Mouse (Mus musculus): ENCODE results near the gene Polr2e. TPM values are rescaled to one million over a fixed set of nuclear protein-coding genes. Genes with fewer than 3 reads are reported as not detected.

Gene Polr2e
- total RNA-seq, 1 experiment: 293 TPM

DNA sequence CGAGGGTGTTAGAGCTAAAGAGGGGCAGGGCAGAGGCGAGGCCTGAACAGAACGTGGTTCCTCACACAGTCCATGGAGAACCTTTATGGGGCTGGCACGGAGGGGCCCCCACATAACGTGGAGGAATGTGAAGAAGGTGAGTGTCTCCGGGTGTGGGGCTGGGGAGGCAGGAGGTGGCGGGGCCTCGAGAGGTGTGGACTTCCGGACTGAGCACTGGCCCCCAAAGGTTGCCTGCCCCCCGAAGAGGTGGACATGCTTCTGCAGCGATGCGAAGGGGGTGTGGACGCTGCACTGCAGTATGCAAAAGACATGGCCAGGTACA lies 18.3 kb downstream of the Polr2e start:
- DNase-seq (ENCODE audit: low read depth, low spot score): no peak
- in situ Hi-C loops (cut with MboI; ENCODE audit: low sequenced_read_pairs in 2 of 2, unreplicated experiment in 2 of 2): no loop called here
- TF ChIP-seq ZC3H11A (IDR thresholded peaks at IDR 0.05; ENCODE audit: borderline replicate concordance, low read depth, low read length): no peak
- TF ChIP-seq CHD2 (IDR thresholded peaks at IDR 0.05; ENCODE audit: low read depth, low read length): no peak
- TF ChIP-seq HCFC1 (IDR thresholded peaks at IDR 0.05; ENCODE audit: borderline replicate concordance, insufficient read depth, low read length): no peak
- no peak for TF ChIP-seq ZNF384 (IDR thresholded peaks at IDR 0.05; ENCODE audit: low read depth, low read length)
- no peak for TF ChIP-seq MAFK (IDR thresholded peaks at IDR 0.05; ENCODE audit: insufficient read depth, low read depth, low read length)
- Histone ChIP-seq H3K9me3 (ENCODE audit: control insufficient read depth, insufficient read depth, low read depth, low read length) (no peaks in the 10 kb centered on the region), H3K36me3 (ENCODE audit: control insufficient read depth, insufficient read depth, low read length, poor library complexity, severe bottlenecking) (peaks cover 3% of the 10 kb centered on the region; the same call in 1 of the 2 replicates), H3K4me3 (ENCODE audit: insufficient read depth in 1 of 2, low read depth in 1 of 2, low read length in 2 of 2, poor library complexity in 1 of 2, severe bottlenecking in 1 of 2) (no peak overlapping the region), H3K4me1 (ENCODE audit: control insufficient read depth in 2 of 2, insufficient read depth in 2 of 2, low read length in 2 of 2, poor library complexity in 1 of 2) (peaks cover 0 to 43% of the 10 kb centered on the region in 2 experiments; a peak in 3 of 4 replicates), H3K27ac (ENCODE audit: insufficient read depth, low read depth, low read length, poor library complexity, severe bottlenecking) (no peak overlapping the region), H3K9ac (ENCODE audit: insufficient read depth, low read depth, low read length, poor library complexity, severe bottlenecking) (no peak overlapping the region)

DNA sequence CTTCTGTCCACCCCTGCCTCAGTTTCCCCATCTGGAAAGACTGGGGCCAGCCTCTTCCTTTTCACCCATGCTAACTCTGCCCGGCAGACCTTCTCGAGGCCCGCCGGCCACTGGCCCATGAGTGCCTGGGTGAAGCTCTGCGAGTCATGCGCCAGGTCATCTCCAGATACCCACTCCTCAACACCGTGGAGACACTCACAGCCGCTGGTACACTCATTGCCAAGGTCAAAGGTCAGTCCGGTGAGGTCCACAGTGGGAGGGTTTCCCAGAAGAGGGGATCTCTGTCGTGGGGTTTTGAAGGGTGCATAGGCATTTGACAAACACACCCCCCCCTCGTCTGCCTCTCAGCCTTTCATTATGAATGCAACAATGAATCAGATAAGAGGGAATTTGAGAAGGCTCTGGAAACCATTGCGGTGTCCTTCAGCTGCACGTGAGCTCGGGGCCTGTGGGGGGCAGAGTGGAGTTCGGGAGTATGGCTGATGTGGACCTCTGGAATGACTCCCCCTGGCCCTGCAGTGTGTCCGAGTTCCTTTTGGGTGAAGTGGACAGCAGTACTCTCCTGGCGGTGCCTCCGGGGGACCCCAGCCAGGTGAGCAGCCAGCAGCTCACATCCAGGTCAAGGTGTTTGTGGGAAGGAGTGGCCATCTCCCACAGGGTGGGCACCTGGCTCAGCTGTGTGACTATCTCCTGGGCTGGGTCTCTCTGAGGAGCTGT lies 18.8 kb downstream of the Polr2e start:
- DNase-seq (ENCODE audit: low read depth, low spot score): no peak
- no peak overlapping the region for H3K9ac ChIP-seq (ENCODE audit: insufficient read depth, low read depth, low read length, poor library complexity, severe bottlenecking)
- no peaks in the 10 kb centered on the region for H3K9me3 ChIP-seq (ENCODE audit: control insufficient read depth, insufficient read depth, low read depth, low read length)
- H3K27ac ChIP-seq (ENCODE audit: insufficient read depth, low read depth, low read length, poor library complexity, severe bottlenecking): no peak overlapping the region
- in situ Hi-C loops (cut with MboI; ENCODE audit: low sequenced_read_pairs in 2 of 2, unreplicated experiment in 2 of 2): no loop called here
- peaks cover 3% of the 10 kb centered on the region; the same call in 1 of the 2 replicates for H3K36me3 ChIP-seq (ENCODE audit: control insufficient read depth, insufficient read depth, low read length, poor library complexity, severe bottlenecking)
- peaks cover 0 to 39% of the 10 kb centered on the region in 2 experiments; a peak in 3 of 4 replicates for H3K4me1 ChIP-seq (ENCODE audit: control insufficient read depth in 2 of 2, insufficient read depth in 2 of 2, low read length in 2 of 2, poor library complexity in 1 of 2)
- TF ChIP-seq ZC3H11A (IDR thresholded peaks at IDR 0.05; ENCODE audit: borderline replicate concordance, low read depth, low read length) (no peak), HCFC1 (IDR thresholded peaks at IDR 0.05; ENCODE audit: borderline replicate concordance, insufficient read depth, low read length) (no peak), ZNF384 (IDR thresholded peaks at IDR 0.05; ENCODE audit: low read depth, low read length) (no peak), CHD2 (IDR thresholded peaks at IDR 0.05; ENCODE audit: low read depth, low read length) (no peak), MAFK (IDR thresholded peaks at IDR 0.05; ENCODE audit: insufficient read depth, low read depth, low read length) (no peak)
- H3K4me3 ChIP-seq (ENCODE audit: insufficient read depth in 1 of 2, low read depth in 1 of 2, low read length in 2 of 2, poor library complexity in 1 of 2, severe bottlenecking in 1 of 2): no peak overlapping the region

DNA sequence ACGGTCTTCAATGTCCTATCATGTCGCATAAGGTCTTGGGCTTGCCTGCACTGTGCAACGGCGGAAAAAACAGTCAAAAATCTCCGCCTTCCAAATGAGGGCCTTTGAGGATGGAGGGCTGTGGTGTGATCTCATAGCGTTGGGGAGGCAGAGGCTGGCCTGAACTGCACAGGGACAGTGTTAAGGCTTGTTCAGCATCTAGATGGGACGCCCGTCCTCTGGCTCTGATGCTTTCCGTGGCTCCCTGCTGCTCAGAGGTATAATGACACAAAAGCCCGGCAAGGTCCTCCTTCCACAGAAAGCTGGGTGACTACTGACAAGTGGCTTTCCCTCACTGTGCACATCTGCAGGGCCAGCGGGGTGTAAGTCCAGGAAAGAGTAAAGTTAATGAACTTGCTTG lies 19.4 kb downstream of the Polr2e start:
- in situ Hi-C loops (cut with MboI; ENCODE audit: low sequenced_read_pairs in 2 of 2, unreplicated experiment in 2 of 2): no loop called here
- DNase-seq (ENCODE audit: low read depth, low spot score): no peak
- peaks cover 0 to 35% of the 10 kb centered on the region in 2 experiments; a peak in 3 of 4 replicates for H3K4me1 ChIP-seq (ENCODE audit: control insufficient read depth in 2 of 2, insufficient read depth in 2 of 2, low read length in 2 of 2, poor library complexity in 1 of 2)
- H3K9me3 ChIP-seq (ENCODE audit: control insufficient read depth, insufficient read depth, low read depth, low read length): no peaks in the 10 kb centered on the region
- no peak overlapping the region for H3K9ac ChIP-seq (ENCODE audit: insufficient read depth, low read depth, low read length, poor library complexity, severe bottlenecking)
- H3K4me3 ChIP-seq (ENCODE audit: insufficient read depth in 1 of 2, low read depth in 1 of 2, low read length in 2 of 2, poor library complexity in 1 of 2, severe bottlenecking in 1 of 2): peak overlapping the region; percentile 2 to 16; a peak in 2 of 4 replicates
- TF ChIP-seq HCFC1 (IDR thresholded peaks at IDR 0.05; ENCODE audit: borderline replicate concordance, insufficient read depth, low read length): no peak
- no peak for TF ChIP-seq ZNF384 (IDR thresholded peaks at IDR 0.05; ENCODE audit: low read depth, low read length)
- TF ChIP-seq MAFK (IDR thresholded peaks at IDR 0.05; ENCODE audit: insufficient read depth, low read depth, low read length): no peak
- no peak for TF ChIP-seq CHD2 (IDR thresholded peaks at IDR 0.05; ENCODE audit: low read depth, low read length)
- TF ChIP-seq ZC3H11A (IDR thresholded peaks at IDR 0.05; ENCODE audit: borderline replicate concordance, low read depth, low read length): no peak
- peaks cover 3% of the 10 kb centered on the region; the same call in 1 of the 2 replicates for H3K36me3 ChIP-seq (ENCODE audit: control insufficient read depth, insufficient read depth, low read length, poor library complexity, severe bottlenecking)
- H3K27ac ChIP-seq (ENCODE audit: insufficient read depth, low read depth, low read length, poor library complexity, severe bottlenecking): no peak overlapping the region

DNA sequence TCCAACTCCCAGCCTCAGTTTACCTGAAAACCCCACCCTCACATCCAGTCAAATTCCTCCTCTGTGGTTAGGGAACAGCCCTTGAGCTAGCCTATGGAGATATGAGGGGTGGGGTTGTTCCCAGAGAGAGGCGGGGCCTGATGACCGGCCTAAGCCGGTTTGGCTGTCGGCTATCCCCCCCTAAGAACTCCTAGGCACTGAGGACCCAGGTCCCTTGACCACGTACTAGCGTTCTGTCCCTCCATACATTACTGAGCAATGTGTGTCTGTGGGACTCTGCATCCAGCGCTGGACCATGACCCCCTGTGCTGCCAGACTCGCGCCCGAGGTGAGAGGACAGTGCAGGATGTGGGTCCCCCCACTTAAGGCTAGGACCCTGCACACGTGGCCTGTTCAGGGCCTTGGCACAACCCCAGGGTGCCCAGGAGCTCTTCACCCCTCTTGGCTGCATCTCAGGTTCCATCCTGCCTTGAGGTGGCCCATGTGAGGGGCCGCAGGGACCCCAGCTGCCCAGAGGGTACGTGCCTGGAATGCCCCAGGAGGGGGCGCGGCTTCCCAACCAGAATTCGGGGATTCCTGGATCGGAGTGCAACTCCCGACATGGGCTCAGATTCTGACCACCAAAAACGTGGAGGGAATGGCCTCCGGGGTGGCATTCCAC lies 20.0 kb downstream of the Polr2e start:
- peaks cover 3% of the 10 kb centered on the region; the same call in 1 of the 2 replicates for H3K36me3 ChIP-seq (ENCODE audit: control insufficient read depth, insufficient read depth, low read length, poor library complexity, severe bottlenecking)
- DNase-seq (ENCODE audit: low read depth, low spot score): no peak
- TF ChIP-seq HCFC1 (IDR thresholded peaks at IDR 0.05; ENCODE audit: borderline replicate concordance, insufficient read depth, low read length) (no peak), ZC3H11A (IDR thresholded peaks at IDR 0.05; ENCODE audit: borderline replicate concordance, low read depth, low read length) (no peak), MAFK (IDR thresholded peaks at IDR 0.05; ENCODE audit: insufficient read depth, low read depth, low read length) (no peak), CHD2 (IDR thresholded peaks at IDR 0.05; ENCODE audit: low read depth, low read length) (no peak), ZNF384 (IDR thresholded peaks at IDR 0.05; ENCODE audit: low read depth, low read length) (no peak)
- peaks cover 0 to 36% of the 10 kb centered on the region in 2 experiments; a peak in 3 of 4 replicates for H3K4me1 ChIP-seq (ENCODE audit: control insufficient read depth in 2 of 2, insufficient read depth in 2 of 2, low read length in 2 of 2, poor library complexity in 1 of 2)
- in situ Hi-C loops (cut with MboI; ENCODE audit: low sequenced_read_pairs in 2 of 2, unreplicated experiment in 2 of 2): no loop called here
- H3K9ac ChIP-seq (ENCODE audit: insufficient read depth, low read depth, low read length, poor library complexity, severe bottlenecking): 0 out of 2 replicates have a peak overlapping the region, but pooled peaks have one; percentile 12
- H3K27ac ChIP-seq (ENCODE audit: insufficient read depth, low read depth, low read length, poor library complexity, severe bottlenecking): no peak overlapping the region
- H3K4me3 ChIP-seq (ENCODE audit: insufficient read depth in 1 of 2, low read depth in 1 of 2, low read length in 2 of 2, poor library complexity in 1 of 2, severe bottlenecking in 1 of 2): peak overlapping the region; percentile 2 to 16; a peak in 2 of 4 replicates
- H3K9me3 ChIP-seq (ENCODE audit: control insufficient read depth, insufficient read depth, low read depth, low read length): no peaks in the 10 kb centered on the region
